Mouse (Mus musculus): ENCODE measurements around the gene Stk32c. TPM values are rescaled to one million over a fixed set of nuclear protein-coding genes. Genes with fewer than 3 reads are reported as not detected.

Stk32c gene
- polyA plus RNA-seq, 1 experiment from 2014 or later, result 0.60 TPM

DNA sequence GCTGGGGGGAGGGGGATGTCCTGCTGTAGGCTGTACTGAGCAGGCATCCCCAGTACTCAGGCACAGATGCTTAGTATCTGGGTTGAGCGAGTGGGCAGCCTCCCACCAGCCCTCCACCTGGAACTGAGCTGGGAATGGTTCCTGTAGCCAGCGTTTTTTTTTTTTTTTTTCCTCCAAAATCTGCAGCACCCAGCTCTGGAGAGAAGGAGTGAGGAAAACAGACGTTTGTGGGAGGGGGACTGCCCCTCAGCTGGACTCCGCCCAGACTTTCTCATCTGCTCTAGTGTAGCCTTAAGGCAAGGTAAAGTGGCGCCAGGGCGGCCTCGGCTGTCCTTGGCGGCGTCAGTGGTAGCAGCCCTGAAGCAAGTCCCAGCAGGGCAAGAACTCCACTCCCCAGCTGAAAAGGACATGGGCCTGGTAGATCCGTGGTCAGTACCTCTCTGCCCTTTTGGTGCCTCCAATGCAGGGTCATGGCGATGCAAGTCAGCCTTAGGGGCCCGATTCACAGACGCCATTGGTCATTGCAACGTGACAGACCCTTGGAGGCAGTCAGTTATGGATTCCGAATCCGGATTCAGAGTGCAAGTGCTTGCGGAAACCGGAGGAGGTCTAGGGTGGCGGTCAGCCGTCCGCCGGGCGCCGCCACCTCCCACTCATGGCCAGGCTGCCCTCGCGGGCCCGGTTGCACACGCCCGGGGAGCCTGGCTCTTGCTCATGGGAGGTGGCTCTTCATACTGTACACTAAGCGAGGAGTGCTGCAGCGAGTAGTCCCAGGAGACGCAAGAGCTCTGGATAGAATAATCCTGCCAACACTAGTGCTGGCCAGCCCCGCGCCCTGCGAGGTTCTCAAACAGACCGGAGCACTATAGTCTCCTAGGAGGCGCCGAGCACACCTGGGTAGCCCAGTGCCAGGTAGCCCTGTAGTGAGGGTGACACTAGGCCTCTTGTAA lies 34.1 kb upstream of the Stk32c start:
- Histone ChIP-seq H3K27me3 (ENCODE audit: insufficient read depth, poor library complexity, severe bottlenecking) (peaks cover 82% of the 10 kb centered on the region), H3K4me3 (peak overlapping the region; percentile 76), H3K9me3 (no peaks in the 10 kb centered on the region), H3K27ac (peak overlapping the region; percentile 91), H3K4me1 (replicated peaks) (peaks cover 46% of the 10 kb centered on the region), H3K36me3 (no peaks in the 10 kb centered on the region)
- 2% methylated on average over 38 of the region's 38 CpGs for WGBS
- peak; percentile 50 for DNase-seq (ENCODE audit: low spot score)

DNA sequence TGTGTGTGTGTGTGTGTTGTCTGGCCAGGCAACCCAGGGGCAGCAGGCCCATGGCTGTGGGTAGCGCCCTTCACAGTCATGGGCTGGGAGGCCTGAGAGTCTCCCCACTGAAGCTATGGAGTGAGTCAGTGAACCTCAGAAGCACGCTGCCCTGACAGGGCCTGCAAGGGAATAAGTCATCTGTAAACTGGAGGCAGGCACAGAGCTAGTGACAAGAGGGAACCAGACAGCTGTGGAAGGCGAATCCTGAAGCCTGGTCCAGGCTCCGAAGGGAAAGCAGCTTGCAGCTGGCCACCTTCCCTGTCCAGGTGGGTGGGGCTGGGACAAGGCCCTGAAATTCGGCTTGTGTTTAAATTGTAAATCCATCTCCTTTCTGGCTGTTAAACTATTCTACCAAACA lies 33.0 kb upstream of the Stk32c start:
- 74% methylated on average over 5 of the region's 5 CpGs for WGBS
- no peaks in the 10 kb centered on the region for H3K36me3 ChIP-seq
- H3K9me3 ChIP-seq, result no peaks in the 10 kb centered on the region
- no peak overlapping the region for H3K27ac ChIP-seq
- DNase-seq (ENCODE audit: low spot score), result no peak
- H3K4me3 ChIP-seq, result no peak overlapping the region
- H3K4me1 ChIP-seq (replicated peaks), result peaks cover 41% of the 10 kb centered on the region
- peaks cover 77% of the 10 kb centered on the region for H3K27me3 ChIP-seq (ENCODE audit: insufficient read depth, poor library complexity, severe bottlenecking)

DNA sequence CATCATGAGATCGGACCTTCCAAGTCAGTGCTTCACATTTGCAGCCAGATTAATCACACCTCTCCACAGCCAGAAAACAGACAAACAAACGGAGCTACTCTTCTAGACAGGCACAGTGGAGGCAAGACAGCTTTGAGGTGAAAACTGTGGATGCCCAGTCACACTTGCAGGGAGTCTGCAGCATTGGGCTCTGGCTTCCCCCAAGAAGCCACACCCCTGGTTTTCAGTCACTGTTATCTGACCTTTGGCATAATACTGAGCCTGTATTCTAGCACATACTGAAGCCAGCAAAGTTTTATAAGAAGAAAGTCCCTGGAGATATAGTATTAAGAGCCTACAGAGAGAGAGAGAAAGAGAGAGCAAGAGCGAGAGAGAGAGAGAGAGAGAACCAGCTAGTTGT lies 26.3 kb upstream of the Stk32c start:
- Histone ChIP-seq H3K4me3 (no peak overlapping the region), H3K27ac (no peak overlapping the region), H3K9me3 (no peaks in the 10 kb centered on the region), H3K27me3 (ENCODE audit: insufficient read depth, poor library complexity, severe bottlenecking) (peaks cover 34% of the 10 kb centered on the region), H3K4me1 (replicated peaks) (peaks cover 8% of the 10 kb centered on the region), H3K36me3 (no peaks in the 10 kb centered on the region)
- WGBS, result 84% methylated on average over 3 of the region's 3 CpGs
- no peak for DNase-seq (ENCODE audit: low spot score)

DNA sequence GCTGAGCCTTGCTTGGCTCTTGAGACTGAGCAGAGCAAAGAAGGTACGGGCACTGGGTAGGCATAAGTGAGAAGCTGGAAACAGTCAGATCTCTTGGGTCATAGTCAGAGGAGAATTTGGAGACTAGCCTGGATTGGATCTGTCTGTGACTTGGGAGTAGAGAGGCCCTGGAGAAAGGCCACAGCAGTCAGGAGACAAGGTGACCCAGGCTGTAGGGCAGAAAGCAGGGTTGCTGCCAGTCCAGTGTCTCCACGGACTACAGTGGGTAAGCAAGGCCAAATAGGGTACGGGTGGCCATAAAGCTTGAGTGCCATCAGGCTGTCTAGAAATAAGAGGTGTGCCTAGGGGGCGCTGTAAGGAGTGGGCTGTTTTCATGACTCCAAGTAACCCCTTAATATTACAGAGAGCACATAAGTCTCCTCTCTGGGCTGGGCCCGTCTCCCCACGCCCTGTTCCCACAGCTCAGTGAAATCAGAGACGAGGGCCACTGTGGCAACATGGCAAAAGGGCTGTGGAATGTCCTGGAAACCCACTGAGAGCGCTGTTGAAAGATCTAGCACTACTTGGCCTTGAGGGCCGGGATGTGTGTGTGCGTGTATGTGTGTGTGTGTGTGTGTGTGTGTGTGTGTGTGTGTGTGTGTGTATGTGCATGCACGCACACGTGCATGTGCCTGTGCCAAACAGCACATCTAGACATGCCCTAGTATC lies 22.7 kb upstream of the Stk32c start:
- Histone ChIP-seq H3K9me3 (no peaks in the 10 kb centered on the region), H3K36me3 (no peaks in the 10 kb centered on the region), H3K4me3 (no peak overlapping the region), H3K27me3 (ENCODE audit: insufficient read depth, poor library complexity, severe bottlenecking) (peaks cover 19% of the 10 kb centered on the region), H3K27ac (no peak overlapping the region), H3K4me1 (replicated peaks) (peaks cover 22% of the 10 kb centered on the region)
- 80% methylated on average over 12 of the region's 12 CpGs for WGBS
- DNase-seq (ENCODE audit: low spot score), result no peak

DNA sequence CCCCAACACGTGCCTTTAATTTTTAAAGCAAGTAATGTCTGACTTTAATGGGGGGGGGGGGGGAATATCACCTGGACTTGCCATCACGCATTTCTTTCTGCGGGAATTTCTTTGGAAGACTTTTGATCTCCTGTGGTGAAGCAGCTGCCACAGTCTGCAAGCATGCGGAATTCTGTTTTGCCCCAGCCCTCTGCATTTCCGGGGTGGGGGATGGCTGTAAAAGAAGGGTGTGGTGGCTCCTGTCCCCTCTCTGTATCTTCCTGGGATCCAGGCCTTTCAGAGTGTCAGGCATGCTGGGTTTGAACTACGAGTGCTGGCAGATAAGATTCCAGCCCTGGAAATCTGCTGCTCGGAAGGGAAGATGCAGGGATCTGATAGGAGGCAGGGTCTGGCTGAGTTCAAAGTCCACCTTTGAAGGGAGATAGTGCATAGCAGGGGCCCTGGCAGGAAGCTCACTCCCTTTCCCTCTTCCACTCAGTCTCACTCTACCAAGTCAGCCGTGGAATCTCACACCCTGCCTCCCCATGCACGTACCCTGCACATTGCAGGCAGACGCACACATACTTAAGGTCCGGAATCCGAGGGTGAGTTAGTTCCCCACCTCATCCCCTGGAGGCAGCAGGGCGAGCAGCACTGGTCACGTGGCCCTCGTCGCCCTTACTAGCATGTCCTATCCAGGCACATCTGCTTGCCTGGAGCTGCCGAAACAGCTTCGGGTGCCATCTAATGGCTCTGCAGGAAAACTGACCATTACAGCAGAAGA lies 21.5 kb upstream of the Stk32c start:
- WGBS, result 7% methylated on average over 18 of the region's 18 CpGs
- Histone ChIP-seq H3K27me3 (ENCODE audit: insufficient read depth, poor library complexity, severe bottlenecking) (peaks cover 14% of the 10 kb centered on the region), H3K4me1 (replicated peaks) (peaks cover 31% of the 10 kb centered on the region), H3K36me3 (no peaks in the 10 kb centered on the region), H3K4me3 (no peak overlapping the region), H3K27ac (peak overlapping the region; percentile 53; the same call in 1 of the 2 replicates), H3K9me3 (no peaks in the 10 kb centered on the region)
- DNase-seq (ENCODE audit: low spot score), result peak; percentile 72

DNA sequence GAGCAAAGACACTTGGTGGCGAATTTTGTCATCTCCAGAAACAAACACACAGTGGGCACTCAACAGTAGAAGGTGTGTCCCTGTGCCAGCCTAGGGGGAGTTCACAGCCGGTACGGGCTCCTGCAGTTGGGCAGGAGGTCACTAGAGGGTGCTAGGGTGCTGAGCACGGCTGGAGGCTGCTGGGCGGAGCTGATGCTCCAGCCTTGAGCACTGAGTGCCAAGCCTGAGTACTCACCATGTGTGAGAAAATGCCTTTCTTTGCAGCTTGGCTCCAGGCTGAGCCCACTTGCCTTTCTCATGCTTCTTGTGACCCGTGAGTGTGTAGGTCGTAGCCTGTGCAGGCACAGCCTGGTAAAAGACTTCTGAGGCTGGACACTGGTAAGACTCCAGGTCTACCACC lies 20.6 kb upstream of the Stk32c start:
- peak; percentile 79 for DNase-seq (ENCODE audit: low spot score)
- Histone ChIP-seq H3K4me3 (no peak overlapping the region), H3K36me3 (no peaks in the 10 kb centered on the region), H3K27ac (peak overlapping the region; percentile 76), H3K4me1 (replicated peaks) (peaks cover 35% of the 10 kb centered on the region), H3K27me3 (ENCODE audit: insufficient read depth, poor library complexity, severe bottlenecking) (peaks cover 14% of the 10 kb centered on the region), H3K9me3 (no peaks in the 10 kb centered on the region)
- WGBS, result 3% methylated on average over 7 of the region's 7 CpGs

DNA sequence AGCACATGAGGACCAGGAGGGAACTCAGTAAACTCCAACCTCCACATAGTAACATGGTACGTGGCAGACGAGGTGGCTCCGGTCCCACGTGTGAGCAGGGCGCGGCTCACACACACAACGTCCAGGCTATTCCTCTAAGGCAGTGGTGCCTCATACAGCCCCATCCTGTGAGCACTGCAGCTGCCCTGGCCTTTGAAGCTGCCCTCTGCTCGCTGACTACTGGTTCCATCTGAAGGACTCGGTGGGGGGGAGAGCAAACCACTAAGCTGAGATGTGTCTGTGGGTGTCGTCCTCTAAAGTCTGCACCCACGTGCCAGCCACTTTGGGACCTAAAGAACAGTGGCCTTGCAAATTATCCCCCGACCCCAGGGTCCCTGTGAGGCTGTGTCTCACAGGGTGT lies 17.1 kb upstream of the Stk32c start:
- WGBS, result 77% methylated on average over 12 of the region's 12 CpGs

DNA sequence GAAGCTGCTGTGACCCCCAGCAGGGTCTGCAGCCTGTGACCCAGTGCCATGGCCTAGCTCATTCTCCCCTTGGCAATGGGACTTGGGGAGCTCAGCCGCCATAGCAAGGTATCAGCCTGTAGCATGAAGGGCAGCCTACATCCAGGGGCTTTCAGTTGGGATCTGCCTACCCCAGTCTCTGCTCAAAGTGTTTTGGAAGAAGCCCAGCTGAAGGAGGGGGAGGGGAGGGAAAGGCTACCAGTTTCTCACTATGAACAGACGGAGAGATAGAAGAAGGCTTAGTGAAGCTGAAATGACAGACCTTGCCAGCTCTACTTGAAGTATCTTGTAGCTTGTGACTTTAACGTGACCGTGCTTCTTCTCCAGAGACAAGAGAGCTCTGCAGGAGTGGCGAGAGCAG lies 16.7 kb upstream of the Stk32c start:
- WGBS, result 85% methylated on average over 5 of the region's 5 CpGs
- Histone ChIP-seq H3K27ac (no peak overlapping the region), H3K4me3 (no peak overlapping the region), H3K9me3 (no peaks in the 10 kb centered on the region), H3K27me3 (ENCODE audit: insufficient read depth, poor library complexity, severe bottlenecking) (0 out of 2 replicates have a peak, but pooled peaks cover 3% of the 10 kb centered on the region), H3K36me3 (no peaks in the 10 kb centered on the region), H3K4me1 (replicated peaks) (peaks cover 34% of the 10 kb centered on the region)
- no peak for DNase-seq (ENCODE audit: low spot score)

More for the DNA sequence above, 17.1 kb upstream of the Stk32c start:
- Histone ChIP-seq H3K4me3 (no peak overlapping the region), H3K27ac (no peak overlapping the region), H3K27me3 (ENCODE audit: insufficient read depth, poor library complexity, severe bottlenecking) (0 out of 2 replicates have a peak, but pooled peaks cover 3% of the 10 kb centered on the region), H3K4me1 (replicated peaks) (peaks cover 35% of the 10 kb centered on the region), H3K9me3 (no peaks in the 10 kb centered on the region), H3K36me3 (no peaks in the 10 kb centered on the region)
- DNase-seq (ENCODE audit: low spot score), result no peak

DNA sequence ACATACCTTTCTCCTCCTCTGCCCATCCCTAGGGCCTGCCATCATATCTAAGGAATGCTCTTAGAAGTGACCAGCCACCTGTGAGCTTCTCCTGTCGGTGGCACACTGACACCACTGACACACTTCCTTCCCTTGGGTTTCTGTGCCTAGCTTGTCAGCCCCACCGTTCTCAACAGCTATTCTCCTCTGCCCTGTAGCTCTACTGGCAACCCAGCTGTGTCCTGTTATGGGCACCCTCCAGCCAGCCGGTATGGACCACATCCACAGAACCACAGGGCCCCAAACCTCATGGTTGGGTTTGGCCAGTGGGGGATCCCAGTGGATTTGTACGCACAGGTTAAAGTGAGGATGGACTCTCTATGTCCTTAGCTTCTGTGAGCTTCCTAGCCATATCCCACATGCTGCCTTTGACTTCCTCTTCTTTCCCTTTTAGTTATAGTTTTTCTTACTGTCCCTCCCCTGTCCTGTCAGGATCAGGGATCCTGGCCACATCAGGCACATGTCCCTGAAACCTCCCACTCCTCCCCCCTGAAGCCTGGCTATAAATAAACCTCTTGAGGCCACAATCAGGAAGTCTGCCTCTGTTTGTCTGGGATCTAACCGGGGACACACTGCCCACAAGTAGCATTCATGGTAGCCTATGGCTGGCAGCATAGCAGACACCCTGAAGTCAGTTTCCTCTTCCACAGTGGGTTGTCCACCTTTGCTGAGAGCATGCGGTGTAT lies 15.5 kb upstream of the Stk32c start:
- peaks cover 23% of the 10 kb centered on the region for H3K4me1 ChIP-seq (replicated peaks)
- 83% methylated on average over 6 of the region's 6 CpGs for WGBS
- no peaks in the 10 kb centered on the region for H3K36me3 ChIP-seq
- DNase-seq (ENCODE audit: low spot score), result no peak
- H3K27me3 ChIP-seq (ENCODE audit: insufficient read depth, poor library complexity, severe bottlenecking), result no peaks in the 10 kb centered on the region
- no peak overlapping the region for H3K4me3 ChIP-seq
- no peak overlapping the region for H3K27ac ChIP-seq
- no peaks in the 10 kb centered on the region for H3K9me3 ChIP-seq

DNA sequence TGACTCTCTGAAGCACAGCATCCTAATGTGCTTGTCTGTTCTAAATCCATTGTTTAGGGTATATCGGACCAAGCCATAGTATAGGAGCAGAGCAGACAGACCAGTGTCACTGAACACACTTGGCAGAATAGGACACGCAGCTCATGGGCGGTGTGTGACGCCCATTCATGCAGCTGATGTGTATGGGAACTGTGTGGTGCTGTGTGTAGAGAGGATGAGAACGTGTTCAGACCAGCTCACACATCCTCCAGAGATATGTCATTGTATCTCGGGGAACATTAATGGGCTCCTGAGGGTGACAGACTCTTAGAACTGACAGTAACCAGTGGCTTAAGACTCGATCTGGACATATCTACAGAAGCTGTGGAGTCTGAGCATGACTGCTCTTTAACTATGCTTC lies 13.3 kb upstream of the Stk32c start:
- H3K9me3 ChIP-seq, result no peaks in the 10 kb centered on the region
- H3K4me3 ChIP-seq, result no peak overlapping the region
- no peak for DNase-seq (ENCODE audit: low spot score)
- H3K4me1 ChIP-seq (replicated peaks), result peaks cover 17% of the 10 kb centered on the region
- H3K27me3 ChIP-seq (ENCODE audit: insufficient read depth, poor library complexity, severe bottlenecking), result no peaks in the 10 kb centered on the region
- no peaks in the 10 kb centered on the region for H3K36me3 ChIP-seq
- 90% methylated on average over 7 of the region's 7 CpGs for WGBS
- H3K27ac ChIP-seq, result no peak overlapping the region

DNA sequence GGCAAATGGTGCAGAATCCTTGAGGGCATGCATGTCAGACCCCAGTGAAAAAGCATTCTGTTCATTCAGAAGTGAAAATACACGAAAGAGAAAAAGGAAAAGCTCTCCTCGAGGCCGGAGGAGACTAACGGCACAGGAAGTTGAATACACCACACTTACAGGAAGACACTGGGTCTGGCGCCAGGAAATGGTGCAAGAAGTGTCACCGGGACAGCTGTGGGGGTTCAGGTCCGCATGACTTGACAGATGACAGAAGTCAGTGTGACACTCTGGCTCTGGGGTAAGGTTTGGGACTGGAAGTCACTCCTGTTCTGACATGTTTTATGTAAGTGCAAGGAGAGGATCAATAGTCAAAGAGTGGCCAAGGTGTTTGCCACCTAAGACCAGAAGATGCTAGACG lies 11.6 kb upstream of the Stk32c start:
- peaks cover 10% of the 10 kb centered on the region; the same call in 1 of the 2 replicates for H3K4me1 ChIP-seq (replicated peaks)
- no peaks in the 10 kb centered on the region for H3K36me3 ChIP-seq
- H3K4me3 ChIP-seq, result no peak overlapping the region
- no peak for DNase-seq (ENCODE audit: low spot score)
- no peak overlapping the region for H3K27ac ChIP-seq
- no peaks in the 10 kb centered on the region for H3K9me3 ChIP-seq
- 78% methylated on average over 8 of the region's 8 CpGs for WGBS
- H3K27me3 ChIP-seq (ENCODE audit: insufficient read depth, poor library complexity, severe bottlenecking), result no peaks in the 10 kb centered on the region

DNA sequence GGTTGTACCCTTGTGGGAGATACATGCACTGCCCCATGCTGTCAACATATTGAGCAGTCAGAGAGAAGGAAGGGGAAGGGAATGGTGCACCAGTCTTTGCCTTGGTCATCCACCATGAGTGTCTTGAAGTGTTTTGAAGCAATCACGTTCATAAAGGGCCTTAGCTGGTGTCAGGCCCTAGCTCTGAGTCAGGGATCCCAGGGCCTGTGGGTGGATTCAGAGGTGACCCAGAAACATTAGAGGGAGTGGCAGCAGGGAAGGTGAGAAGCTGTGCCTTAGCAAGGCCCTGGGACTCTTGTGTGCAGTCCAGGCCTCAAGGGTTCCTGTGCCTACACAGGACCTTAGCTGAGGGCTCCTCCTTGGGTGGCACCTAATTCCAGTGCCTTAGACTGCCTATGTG lies 11.0 kb upstream of the Stk32c start:
- Histone ChIP-seq H3K4me1 (replicated peaks) (0 out of 2 replicates have a peak, but pooled peaks cover 8% of the 10 kb centered on the region), H3K9me3 (no peaks in the 10 kb centered on the region), H3K4me3 (no peak overlapping the region), H3K36me3 (no peaks in the 10 kb centered on the region), H3K27me3 (ENCODE audit: insufficient read depth, poor library complexity, severe bottlenecking) (no peaks in the 10 kb centered on the region), H3K27ac (no peak overlapping the region)
- WGBS, result 80% methylated on average over 1 of the region's 1 CpGs
- DNase-seq (ENCODE audit: low spot score), result no peak
